Mouse (Mus musculus) forebrain, embryonic 11.5 days (tissue): ENCODE results near the gene Gm10401. TPM values are rescaled to one million over a fixed set of nuclear protein-coding genes. Genes with fewer than 3 reads are reported as not detected.
A peak's percentile ranks its signal among the peaks of the same experiment; 100 is the strongest.
"Not testable (repeated sequence)": the region's sequence is repeated elsewhere in the genome, so short reads cannot be mapped to it uniquely, and the experiment has no call there.

Source experiments
- ATAC-seq: fragments of 200-750 bp; cut with Nextera tagmentation; replicated peaks from 2 replicates; pipeline ENCODE4 v1.8.0; 2017; ENCODE audit warnings: moderate TSS enrichment; ENCODE audit not compliant: low FRiP score
- DNase-seq: peaks from one replicate; pipeline ENCODE4 v3.0.0-alpha.2; 2017; ENCODE audit warnings: low spot score
- H3K27ac ChIP-seq: fragments of 300-500 bp; sonication (generic); 2 replicates; pipeline ENCODE4 v1.5.1; 2014; ENCODE audit warnings: low read depth, low read length
- H3K27me3 ChIP-seq: fragments of 300-500 bp; sonication (generic); 2 replicates; pipeline ENCODE4 v1.6.1; 2014; ENCODE audit warnings: mild to moderate bottlenecking, low read length, mixed read lengths; ENCODE audit not compliant: control insufficient read depth, insufficient read depth
- H3K36me3 ChIP-seq: fragments of 300-500 bp; sonication (generic); 2 replicates; pipeline ENCODE4 v1.6.1; 2014; ENCODE audit warnings: mild to moderate bottlenecking, low read length, moderate library complexity, mixed read lengths; ENCODE audit not compliant: control insufficient read depth, insufficient read depth
- H3K4me1 ChIP-seq: fragments of 300-500 bp; sonication (generic); replicated peaks from 2 replicates; pipeline ENCODE4 v1.6.1; 2014; ENCODE audit warnings: low read length, mixed read lengths; ENCODE audit not compliant: control insufficient read depth, insufficient read depth
- H3K4me2 ChIP-seq: fragments of 300-500 bp; sonication (generic); 2 replicates; pipeline ENCODE4 v1.6.1; 2014; ENCODE audit warnings: low read depth, mild to moderate bottlenecking, low read length, moderate library complexity, mixed read lengths; ENCODE audit not compliant: severe bottlenecking
- H3K4me3 ChIP-seq: fragments of 300-500 bp; sonication (generic); 2 replicates; pipeline ENCODE4 v1.5.1; 2014; ENCODE audit warnings: low read depth, low read length
- H3K9ac ChIP-seq: fragments of 300-500 bp; sonication (generic); 2 replicates; pipeline ENCODE4 v1.6.1; 2014; ENCODE audit warnings: low read length
- H3K9me3 ChIP-seq: fragments of 300-500 bp; sonication (generic); 2 replicates; pipeline ENCODE4 v1.6.1; 2016; ENCODE audit warnings: low read length, mixed read lengths; ENCODE audit not compliant: control insufficient read depth
- WGBS: fragments of 180-500 bp; shearing (Covaris S2); extraction: QIAGEN DNeasy Blood & Tissue Kit; methylation state at CpG from one replicate; pipeline ENCODE4 v1.1.7; 2014; 5-methylcytosine and 5-hydroxymethylcytosine counted together
- polyA plus RNA-seq: library from polyadenylated mRNA; unstranded; fragments of >200 nt; fragmentation: Nextera tagmentation; extraction: Ambion mirVana; gene quantifications from 2 replicates; pipeline ENCODE4 v1.2.1, GENCODE M21; 2014

The Gm10401 gene
- polyA plus RNA-seq, 1 experiment from 2014 or later = 22.0 TPM

GRCm38 (mm10) chr5:115089592-115090268 is 8.4 kb downstream of the Gm10401 start:
- Histone ChIP-seq H3K4me1 (no peaks in the 10 kb centered on the region), H3K4me2 (no peak overlapping the region), H3K36me3 (peaks cover 6% of the 10 kb centered on the region; the same call in 1 of the 2 replicates), H3K4me3 (no peak overlapping the region), H3K27ac (no peak overlapping the region), H3K27me3 (no peaks in the 10 kb centered on the region), H3K9me3 (no peaks in the 10 kb centered on the region), H3K9ac (no peak overlapping the region)
- no peak for DNase-seq
- ATAC-seq = no peak
- 97% methylated on average over 5 of the region's 5 CpGs for whole genome bisulfite sequencing

DNA sequence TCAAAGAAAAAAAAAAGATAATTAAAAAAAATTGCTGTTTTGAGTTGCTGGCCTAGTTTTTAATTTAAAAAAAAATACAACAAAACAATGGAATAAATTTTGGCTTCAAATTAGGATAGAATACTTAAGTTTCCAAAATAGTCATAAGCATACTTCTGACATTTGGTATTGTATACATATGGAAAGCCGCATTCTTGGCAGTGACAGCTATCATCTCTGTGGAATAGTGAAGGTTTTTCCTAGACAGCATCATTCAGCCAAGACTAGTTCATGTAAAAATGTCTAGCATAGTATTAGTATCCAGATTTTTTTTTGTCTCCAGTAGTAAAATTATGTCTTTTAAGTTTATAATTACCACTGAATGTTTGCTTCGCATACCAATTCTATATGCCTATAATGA is 12.4 kb downstream of the Gm10401 start:
- H3K4me2 ChIP-seq = no peak overlapping the region
- H3K27me3 ChIP-seq = no peaks in the 10 kb centered on the region
- 96% methylated on average over 2 of the region's 2 CpGs for WGBS
- H3K27ac ChIP-seq = no peak overlapping the region
- no peak overlapping the region for H3K4me3 ChIP-seq
- H3K9ac ChIP-seq = no peak overlapping the region
- H3K36me3 ChIP-seq = peaks cover 3% of the 10 kb centered on the region; the same call in 1 of the 2 replicates
- no peak for DNase-seq
- H3K4me1 ChIP-seq = no peaks in the 10 kb centered on the region
- no peaks in the 10 kb centered on the region for H3K9me3 ChIP-seq
- no peak for ATAC-seq

GRCm38 (mm10) chr5:115083492-115083891 is 14.6 kb downstream of the Gm10401 start:
- H3K27me3 ChIP-seq = no peaks in the 10 kb centered on the region
- no peak for DNase-seq
- no peaks in the 10 kb centered on the region; the same call in 1 of the 2 replicates for H3K36me3 ChIP-seq
- no peak overlapping the region for H3K4me3 ChIP-seq
- H3K9me3 ChIP-seq = no peaks in the 10 kb centered on the region
- no peak overlapping the region for H3K9ac ChIP-seq
- no peaks in the 10 kb centered on the region for H3K4me1 ChIP-seq
- no peak overlapping the region for H3K4me2 ChIP-seq
- no peak for ATAC-seq
- H3K27ac ChIP-seq = no peak overlapping the region
- 90% methylated on average over 6 of the region's 6 CpGs for WGBS

DNA sequence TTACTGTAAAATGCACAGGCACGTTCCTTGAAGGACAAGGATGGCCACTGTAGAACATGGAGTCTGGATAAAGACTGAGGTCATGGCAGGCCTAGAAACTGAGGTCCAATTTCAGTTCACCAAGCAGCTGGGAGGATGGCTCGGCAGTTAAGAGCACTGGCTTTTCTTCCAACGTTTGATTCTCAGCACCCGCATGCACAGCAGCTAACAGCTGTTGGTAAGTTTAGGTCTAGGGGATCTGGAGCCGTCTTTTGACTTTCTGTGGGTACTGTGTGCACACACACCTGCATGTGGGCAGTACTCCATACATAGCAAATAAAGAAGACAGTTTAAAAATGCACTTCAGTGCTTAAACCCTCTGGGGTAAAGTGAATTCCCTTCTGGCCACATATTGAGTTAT is 16.5 kb downstream of the Gm10401 start:
- no peaks in the 10 kb centered on the region for H3K9me3 ChIP-seq
- H3K27me3 ChIP-seq = no peaks in the 10 kb centered on the region
- H3K4me1 ChIP-seq = no peaks in the 10 kb centered on the region
- no peak overlapping the region for H3K4me3 ChIP-seq
- H3K36me3 ChIP-seq = no peaks in the 10 kb centered on the region; the same call in 1 of the 2 replicates
- H3K27ac ChIP-seq = no peak overlapping the region
- 86% methylated on average over 5 of the region's 5 CpGs for WGBS
- no peak for DNase-seq
- H3K9ac ChIP-seq = no peak overlapping the region
- no peak overlapping the region for H3K4me2 ChIP-seq
- no peak for ATAC-seq

GRCm38 (mm10) chr5:115076144-115076901 is 21.8 kb downstream of the Gm10401 start:
- Histone ChIP-seq H3K27me3 (no peaks in the 10 kb centered on the region), H3K9me3 (no peaks in the 10 kb centered on the region), H3K9ac (no peak overlapping the region), H3K27ac (no peak overlapping the region), H3K4me2 (no peak overlapping the region), H3K4me1 (no peaks in the 10 kb centered on the region), H3K36me3 (no peaks in the 10 kb centered on the region), H3K4me3 (no peak overlapping the region)
- ATAC-seq (no peak), DNase-seq (peak; percentile 65)
- 58% methylated on average over 5 of the region's 5 CpGs for WGBS

- no peaks in the 10 kb centered on the region for H3K36me3 ChIP-seq
- WGBS = 81% methylated on average over 4 of the region's 4 CpGs
- no peaks in the 10 kb centered on the region for H3K9me3 ChIP-seq
- H3K4me1 ChIP-seq = no peaks in the 10 kb centered on the region
- DNase-seq = no peak
- no peak for ATAC-seq
- no peak overlapping the region for H3K27ac ChIP-seq
- no peak overlapping the region for H3K9ac ChIP-seq
- no peaks in the 10 kb centered on the region for H3K27me3 ChIP-seq
- H3K4me2 ChIP-seq = no peak overlapping the region
- no peak overlapping the region for H3K4me3 ChIP-seq
Observed at GRCm38 (mm10) chr5:115074749-115075148, 23.3 kb downstream of the Gm10401 start.

DNA sequence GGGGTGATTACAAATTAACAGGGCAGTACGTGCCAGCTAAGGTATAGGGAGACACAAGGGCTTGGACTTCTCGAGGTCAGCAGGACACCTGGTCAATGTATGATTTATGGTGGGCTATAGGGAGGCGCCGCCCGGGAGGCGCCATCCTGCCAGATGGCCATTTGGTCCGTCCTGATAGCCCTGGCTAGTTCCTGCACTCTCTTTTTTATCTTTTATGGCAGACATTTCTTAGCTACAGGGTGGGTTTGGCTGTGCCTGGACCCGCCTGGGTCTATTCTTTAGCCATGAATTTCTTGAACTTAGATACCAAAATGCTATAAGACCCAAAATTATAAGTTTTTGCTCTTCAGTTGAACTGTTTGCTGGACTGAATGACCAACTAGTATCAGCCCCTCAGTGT is 24.8 kb downstream of the Gm10401 start:
- ATAC-seq, H3K27ac ChIP-seq, DNase-seq, H3K9ac ChIP-seq, H3K9me3 ChIP-seq, H3K4me1 ChIP-seq, H3K36me3 ChIP-seq, H3K4me3 ChIP-seq, H3K4me2 ChIP-seq, H3K27me3 ChIP-seq: not testable (repeated sequence)
- WGBS = 93% methylated on average over 8 of the region's 8 CpGs

- Histone ChIP-seq H3K27me3 (no peaks in the 10 kb centered on the region), H3K27ac (no peak overlapping the region), H3K4me2 (no peak overlapping the region), H3K9me3 (no peaks in the 10 kb centered on the region), H3K4me1 (no peaks in the 10 kb centered on the region), H3K4me3 (no peak overlapping the region), H3K36me3 (no peaks in the 10 kb centered on the region), H3K9ac (no peak overlapping the region)
- DNase-seq (no peak), ATAC-seq (no peak)
- over 99% methylated on average over 7 of the region's 7 CpGs for WGBS
Observed at GRCm38 (mm10) chr5:115072143-115072542, 26.0 kb downstream of the Gm10401 start.
